Mouse (Mus musculus) embryonic facial prominence, embryonic 14.5 days (tissue): Measurements from ENCODE around the gene Kctd4. TPM values are rescaled to one million over a fixed set of nuclear protein-coding genes. Genes with fewer than 3 reads are reported as not detected.

Source experiments
- ATAC-seq: fragments of 200-750 bp; cut with Nextera tagmentation; 2 replicates; pipeline ENCODE4 v1.8.0; 2017; ENCODE audit warnings: low read depth, moderate number of reproducible peaks, moderate TSS enrichment
- DNase-seq: peaks from one replicate; pipeline ENCODE4 v3.0.0-alpha.2; 2015; ENCODE audit warnings: low spot score
- H3K27ac ChIP-seq: fragments of 300-500 bp; sonication (generic); replicated peaks from 2 replicates; pipeline ENCODE4 v1.5.1; 2014; ENCODE audit warnings: low read depth, mild to moderate bottlenecking, low read length, moderate library complexity
- H3K27me3 ChIP-seq: fragments of 300-500 bp; sonication (generic); replicated peaks from 2 replicates; pipeline ENCODE4 v1.6.1; 2014; ENCODE audit warnings: low read length; ENCODE audit not compliant: control insufficient read depth, insufficient read depth
- H3K36me3 ChIP-seq: fragments of 300-500 bp; sonication (generic); 2 replicates; pipeline ENCODE4 v1.6.1; 2014; ENCODE audit warnings: low read length, mixed read lengths; ENCODE audit not compliant: control insufficient read depth, insufficient read depth
- H3K4me1 ChIP-seq: fragments of 300-500 bp; sonication (generic); 2 replicates; pipeline ENCODE4 v1.6.1; 2014; ENCODE audit warnings: antibody characterized with exemption, low read length; ENCODE audit not compliant: control insufficient read depth, insufficient read depth
- H3K4me2 ChIP-seq: fragments of 300-500 bp; sonication (generic); 2 replicates; pipeline ENCODE4 v1.6.1; 2014; ENCODE audit warnings: low read depth, mild to moderate bottlenecking, low read length, moderate library complexity, mixed read lengths
- H3K4me3 ChIP-seq: fragments of 300-500 bp; sonication (generic); 2 replicates; pipeline ENCODE4 v1.5.1; 2014; ENCODE audit warnings: low read depth, mild to moderate bottlenecking, low read length
- H3K9ac ChIP-seq: fragments of 300-500 bp; sonication (generic); 2 replicates; pipeline ENCODE4 v1.6.1; 2014; ENCODE audit warnings: low read depth, mild to moderate bottlenecking, low read length, moderate library complexity, mixed read lengths
- H3K9me3 ChIP-seq: fragments of 300-500 bp; sonication (generic); 2 replicates; pipeline ENCODE4 v1.6.1; 2016; ENCODE audit warnings: low read length; ENCODE audit not compliant: control insufficient read depth
- WGBS: fragments of 180-500 bp; shearing (Covaris S2); extraction: QIAGEN DNeasy Blood & Tissue Kit; methylation state at CpG from one replicate; pipeline ENCODE4 v1.1.7; 2014; 5-methylcytosine and 5-hydroxymethylcytosine counted together
- polyA plus RNA-seq: library from polyadenylated mRNA; unstranded; fragments of >200 nt; fragmentation: Nextera tagmentation; extraction: Ambion mirVana; gene quantifications from 2 replicates; pipeline ENCODE4 v1.2.1, GENCODE M21; 2014

Gene Kctd4
- polyA plus RNA-seq, 1 experiment from 2014 or later, result 0.82 TPM

DNA sequence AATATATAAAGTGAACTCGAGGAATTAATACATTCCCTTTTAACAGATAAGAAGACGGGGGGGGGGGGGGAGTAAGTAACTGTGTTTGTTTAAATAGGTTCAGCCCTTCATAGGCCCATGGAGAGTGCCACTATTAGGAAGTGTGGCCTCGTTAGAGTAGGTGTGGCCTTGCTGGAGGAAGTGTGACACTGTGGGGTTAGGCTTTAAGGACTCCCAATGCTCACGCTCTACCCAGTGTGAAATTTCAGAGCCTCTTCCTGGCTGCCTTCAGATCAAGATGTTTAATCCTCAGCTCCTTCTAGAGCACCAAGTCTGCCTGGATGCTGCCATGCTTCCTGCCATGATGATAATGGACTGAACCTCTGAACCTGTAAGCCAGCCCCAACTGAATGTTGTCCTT lies 47.0 kb downstream of the Kctd4 start:
- Histone ChIP-seq H3K36me3 (peaks cover 5% of the 10 kb centered on the region; the same call in 1 of the 2 replicates), H3K4me1 (no peaks in the 10 kb centered on the region), H3K27me3 (no peaks in the 10 kb centered on the region), H3K9ac (no peak overlapping the region), H3K4me2 (no peak overlapping the region), H3K9me3 (no peaks in the 10 kb centered on the region), H3K27ac (no peak overlapping the region), H3K4me3 (no peak overlapping the region)
- WGBS, result 89% methylated on average over 4 of the region's 4 CpGs
- ATAC-seq, result no peak
- no peak for DNase-seq

DNA sequence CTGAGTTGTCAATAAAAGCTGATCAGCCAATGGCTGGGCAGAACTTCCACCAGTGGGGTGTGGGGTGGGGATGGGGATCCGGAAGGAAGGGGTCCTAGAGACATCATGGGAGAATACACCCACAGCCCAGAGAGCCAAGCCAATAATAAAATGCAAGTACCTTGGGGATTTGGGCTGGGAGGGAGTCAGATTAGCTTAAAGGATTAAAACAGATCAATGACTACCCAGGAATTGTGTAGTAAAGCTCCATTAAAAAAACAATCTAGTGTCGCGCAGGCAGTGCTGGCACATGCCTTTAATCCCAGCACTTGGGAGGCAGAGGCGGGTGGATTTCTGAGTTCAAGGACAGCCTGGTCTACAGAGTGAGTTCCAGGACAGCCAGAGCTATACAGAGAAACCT lies 50.2 kb downstream of the Kctd4 start:
- 94% methylated on average over 4 of the region's 4 CpGs for WGBS
- Histone ChIP-seq H3K4me1 (peaks cover 9% of the 10 kb centered on the region; the same call in 1 of the 2 replicates), H3K9me3 (no peaks in the 10 kb centered on the region), H3K36me3 (peaks cover 10% of the 10 kb centered on the region; the same call in 1 of the 2 replicates), H3K4me3 (no peak overlapping the region), H3K27ac (no peak overlapping the region), H3K4me2 (no peak overlapping the region), H3K27me3 (no peaks in the 10 kb centered on the region), H3K9ac (no peak overlapping the region)
- DNase-seq, result no peak
- ATAC-seq, result no peak

DNA sequence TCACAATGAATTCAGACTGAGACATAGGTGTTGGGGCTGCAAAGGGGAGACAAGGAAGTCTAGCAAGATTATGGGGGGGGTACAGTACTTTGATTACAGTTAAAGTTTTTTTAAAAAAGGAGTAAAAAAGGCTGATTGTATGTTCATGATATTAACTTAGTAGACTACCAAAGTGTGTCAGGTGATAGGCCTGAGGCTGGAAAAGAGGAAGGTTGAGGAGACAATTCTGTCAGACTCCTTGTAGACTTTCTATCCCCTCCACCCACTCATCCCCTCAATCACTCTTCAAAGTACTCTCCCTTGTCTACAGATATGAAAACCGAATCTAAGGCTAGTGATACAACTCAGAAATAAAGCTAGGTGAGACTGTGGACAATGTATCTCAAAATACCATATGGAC lies 53.4 kb downstream of the Kctd4 start:
- Histone ChIP-seq H3K4me3 (no peak overlapping the region), H3K27ac (no peak overlapping the region), H3K4me2 (no peak overlapping the region), H3K9ac (no peak overlapping the region), H3K9me3 (no peaks in the 10 kb centered on the region), H3K36me3 (peaks cover 10% of the 10 kb centered on the region; the same call in 1 of the 2 replicates), H3K27me3 (no peaks in the 10 kb centered on the region), H3K4me1 (peaks cover 15% of the 10 kb centered on the region; the same call in 1 of the 2 replicates)
- no peak for ATAC-seq
- WGBS, result 97% methylated on average over 1 of the region's 1 CpGs
- no peak for DNase-seq

DNA sequence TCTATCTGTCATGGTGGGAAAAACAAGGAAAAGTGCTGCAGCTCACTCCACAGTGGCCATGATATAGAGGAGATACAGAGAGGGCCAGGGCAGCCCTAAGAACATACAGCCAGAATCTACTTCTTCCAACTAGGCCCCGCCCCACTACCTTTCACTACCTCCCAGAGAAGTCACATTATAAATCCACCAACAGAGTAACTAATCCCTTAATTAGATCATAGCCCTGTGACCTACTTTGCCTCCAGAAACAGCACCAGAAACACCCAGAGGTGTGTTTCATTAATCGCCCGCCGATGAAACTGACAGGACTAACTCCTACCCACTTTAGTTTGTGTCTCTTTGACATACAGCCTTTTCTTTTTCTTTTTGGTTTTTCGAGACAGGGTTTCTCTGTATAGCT lies 54.4 kb downstream of the Kctd4 start:
- Histone ChIP-seq H3K27ac (no peak overlapping the region), H3K4me1 (peaks cover 15% of the 10 kb centered on the region; the same call in 1 of the 2 replicates), H3K36me3 (peaks cover 10% of the 10 kb centered on the region; the same call in 1 of the 2 replicates), H3K9ac (0 out of 2 replicates have a peak overlapping the region, but pooled peaks have one; percentile 88), H3K4me3 (peak overlapping the region; percentile 94), H3K4me2 (peak overlapping the region; percentile 80), H3K9me3 (no peaks in the 10 kb centered on the region), H3K27me3 (no peaks in the 10 kb centered on the region)
- DNase-seq, result no peak
- whole genome bisulfite sequencing, result 67% methylated on average over 5 of the region's 5 CpGs
- ATAC-seq, result no peak

DNA sequence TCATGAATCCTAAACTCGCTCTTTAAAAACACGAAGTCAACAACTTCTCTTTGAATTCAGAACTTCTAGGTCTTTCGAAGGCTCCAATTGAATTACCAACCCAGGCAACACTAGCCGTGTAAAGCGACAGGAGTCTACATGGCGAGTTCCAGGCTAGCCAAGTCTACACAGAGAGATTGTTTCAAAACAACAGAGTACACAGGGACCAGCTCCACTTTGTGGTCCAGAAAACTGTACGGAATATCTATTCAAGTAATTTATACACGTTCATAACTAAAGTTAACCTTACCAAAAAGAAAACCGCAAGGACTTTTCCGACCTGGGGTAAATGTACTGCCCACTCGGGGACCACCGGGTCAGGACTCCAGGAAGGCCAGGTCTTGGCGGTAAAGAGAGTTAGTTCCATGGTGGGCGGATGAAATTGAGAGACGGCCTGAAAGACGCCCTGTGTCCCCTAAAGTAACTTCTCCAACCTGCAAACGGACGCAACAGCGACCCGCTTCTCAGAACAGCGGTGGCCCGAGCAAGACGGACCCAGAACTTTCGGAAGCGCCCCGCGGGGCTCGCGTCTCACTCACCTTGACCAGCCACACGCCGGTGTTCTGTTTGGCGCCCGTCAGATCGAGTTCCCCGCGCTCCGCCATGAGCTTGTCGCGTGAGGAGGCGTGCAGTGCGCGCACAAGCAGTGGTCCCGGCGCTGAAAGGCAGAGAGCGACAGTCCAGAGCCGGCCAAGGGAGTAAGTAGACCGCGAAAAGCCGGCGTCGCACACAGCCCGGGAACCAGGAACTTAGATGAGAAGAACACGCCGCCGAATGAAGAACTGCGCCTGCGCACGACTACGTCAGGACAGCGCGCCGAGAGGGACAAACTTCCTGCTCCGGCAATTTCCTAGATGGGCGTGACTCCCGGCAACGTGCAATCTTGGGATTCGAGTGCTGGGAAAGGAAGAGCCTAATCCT lies 55.6 kb downstream of the Kctd4 start, which contains the start of gene Gtf2f2:
Gtf2f2 (minus strand) TSS at position 764 of the 960 bp plus-strand sequence.
- H3K27me3 ChIP-seq, result no peaks in the 10 kb centered on the region
- peak within 1 kb of the TSS; percentile 85 for H3K27ac ChIP-seq
- peaks cover 10% of the 10 kb centered on the region; the same call in 1 of the 2 replicates for H3K36me3 ChIP-seq
- peak within 1 kb of the TSS; percentile 80 for H3K4me2 ChIP-seq
- H3K9me3 ChIP-seq, result no peaks in the 10 kb centered on the region
- DNase-seq (peak; percentile 96), ATAC-seq (peak; percentile 95)
- H3K4me3 ChIP-seq, result peak within 1 kb of the TSS; percentile 94
- peak within 1 kb of the TSS; percentile 88 for H3K9ac ChIP-seq
- 1% methylated on average over 64 of the region's 67 CpGs for WGBS
- peaks cover 15% of the 10 kb centered on the region; the same call in 1 of the 2 replicates for H3K4me1 ChIP-seq

DNA sequence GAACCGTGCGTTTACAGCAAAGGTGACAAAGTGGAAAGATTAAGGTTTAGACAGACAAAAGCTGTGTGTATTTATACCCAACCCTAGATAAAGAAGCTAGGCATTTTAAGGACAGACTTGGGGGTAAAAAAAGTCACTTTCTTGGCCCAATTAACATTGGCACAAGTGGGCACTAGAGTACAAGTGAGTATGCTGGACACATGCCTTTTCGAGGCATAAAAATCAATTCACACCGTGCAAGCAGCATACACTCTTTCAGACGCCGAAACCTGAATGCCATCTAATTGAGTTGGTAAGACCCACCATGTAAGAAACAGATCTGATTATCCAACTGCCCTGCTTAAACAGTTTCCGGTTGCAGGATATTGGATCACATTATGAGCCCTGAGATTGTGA lies 56.3 kb downstream of the Kctd4 start:
- Histone ChIP-seq H3K4me1 (peaks cover 15% of the 10 kb centered on the region; the same call in 1 of the 2 replicates), H3K4me2 (peak overlapping the region; percentile 80), H3K9me3 (no peaks in the 10 kb centered on the region), H3K4me3 (peak overlapping the region; percentile 94), H3K36me3 (peaks cover 10% of the 10 kb centered on the region; the same call in 1 of the 2 replicates), H3K27ac (no peak overlapping the region), H3K9ac (peak overlapping the region; percentile 88; the same call in 1 of the 2 replicates), H3K27me3 (no peaks in the 10 kb centered on the region)
- 26% methylated on average over 7 of the region's 7 CpGs for WGBS
- no peak for DNase-seq
- peak; percentile 17 for ATAC-seq

DNA sequence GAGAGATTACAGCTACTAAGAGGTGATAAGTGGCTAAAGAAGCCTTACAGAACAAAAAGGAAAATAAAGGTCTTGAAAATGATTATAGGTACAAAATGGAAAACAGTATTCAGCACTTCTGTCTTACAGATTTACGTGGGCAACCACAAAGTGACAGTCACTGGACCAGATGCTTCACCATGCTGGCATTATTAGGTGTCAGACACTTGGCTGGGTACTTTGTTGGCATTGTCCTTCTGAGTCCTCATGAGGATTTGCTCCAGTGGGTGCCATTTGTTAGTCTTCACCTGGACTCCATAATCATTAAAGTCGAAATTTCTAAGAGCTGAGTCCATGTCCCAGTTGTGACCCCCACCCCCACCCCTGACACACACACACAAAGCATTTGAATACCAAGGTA lies 59.5 kb downstream of the Kctd4 start:
- Histone ChIP-seq H3K36me3 (no peaks in the 10 kb centered on the region), H3K9me3 (0 out of 2 replicates have a peak, but pooled peaks cover 4% of the 10 kb centered on the region), H3K27ac (no peak overlapping the region), H3K9ac (no peak overlapping the region), H3K27me3 (no peaks in the 10 kb centered on the region), H3K4me1 (peaks cover 10% of the 10 kb centered on the region; the same call in 1 of the 2 replicates), H3K4me2 (no peak overlapping the region), H3K4me3 (no peak overlapping the region)
- 51% methylated on average over 2 of the region's 2 CpGs for WGBS
- DNase-seq (no peak), ATAC-seq (no peak)
